Mouse (Mus musculus) thymus, adult 2 months (tissue): ENCODE data around the gene Bmp6.

Experiments
- CTCF ChIP-seq: fragments of 200-500 bp; IDR thresholded peaks from 2 replicates; pipeline ENCODE4 v1.5.1; 2012; ENCODE audit warnings: mild to moderate bottlenecking, control low read depth, low read length, moderate library complexity, borderline replicate concordance; ENCODE audit not compliant: control insufficient read depth, poor library complexity, insufficient read depth; ENCODE audit errors: extremely low read depth
- POLR2A ChIP-seq: fragments of 200-500 bp; IDR thresholded peaks from 2 replicates; pipeline ENCODE4 v1.6.1; 2012; ENCODE audit warnings: mild to moderate bottlenecking, low read length, control low read depth, moderate library complexity; ENCODE audit not compliant: control insufficient read depth, poor library complexity, insufficient read depth; ENCODE audit errors: extremely low read depth

DNA sequence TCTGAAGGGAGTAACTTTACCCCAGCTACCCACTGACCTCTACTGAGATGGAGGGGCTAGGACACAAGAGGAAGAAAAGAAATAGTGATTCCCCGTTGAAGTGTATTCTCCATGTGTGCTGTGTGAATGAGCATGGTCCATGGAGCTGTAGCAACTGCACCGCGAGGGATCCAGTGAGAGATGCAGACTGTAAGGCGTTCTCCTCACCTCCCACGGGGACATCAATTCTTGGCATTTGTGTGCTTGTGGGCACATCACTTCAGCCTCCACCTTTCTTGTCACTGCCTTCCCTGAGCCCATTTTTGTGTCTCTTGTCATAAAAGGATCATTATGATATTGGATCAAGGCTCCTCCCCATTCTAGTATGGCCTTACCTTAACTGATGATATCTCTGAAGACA lies 34.9 kb downstream of the Bmp6 start:
- TF ChIP-seq CTCF = no peak
- TF ChIP-seq POLR2A = no peak
